Mouse (Mus musculus): ENCODE measurements at regions not wholly inside any gene's neighbourhood (a gene's known extent, or its start where the extent isn't known, plus 50 kb on each side); places are given as distances from the start of the nearest gene placed in this dataset.

GRCm38 (mm10) chr13:28654883-28655282, 298.6 kb downstream of the Sox4 start:
- H3K9ac ChIP-seq (ENCODE audit: low read length): no peak overlapping the region
- no peaks in the 10 kb centered on the region for H3K4me1 ChIP-seq (ENCODE audit: control insufficient read depth, insufficient read depth, low read length)
- no peak overlapping the region for H3K4me2 ChIP-seq (ENCODE audit: low read depth)
- H3K9me3 ChIP-seq (ENCODE audit: control insufficient read depth, low read length): no peaks in the 10 kb centered on the region
- DNase-seq (ENCODE audit: low spot score) (no peak), ATAC-seq (ENCODE audit: insufficient read depth, low FRiP score, low TSS enrichment) (no peak)
- no peak overlapping the region for H3K4me3 ChIP-seq (ENCODE audit: low read depth, low read length)
- no peak overlapping the region for H3K27ac ChIP-seq (ENCODE audit: low read depth, low read length)
- no peaks in the 10 kb centered on the region for H3K27me3 ChIP-seq (ENCODE audit: control insufficient read depth, insufficient read depth, low read length)
- no peaks in the 10 kb centered on the region for H3K36me3 ChIP-seq (ENCODE audit: control insufficient read depth, insufficient read depth, low read length)

- Histone ChIP-seq H3K9ac (ENCODE audit: low read length) (no peak overlapping the region), H3K4me3 (ENCODE audit: low read depth, low read length) (no peak overlapping the region), H3K9me3 (ENCODE audit: control insufficient read depth, low read length) (no peaks in the 10 kb centered on the region), H3K27ac (ENCODE audit: low read depth, low read length) (no peak overlapping the region), H3K4me2 (ENCODE audit: low read depth) (no peak overlapping the region), H3K27me3 (ENCODE audit: control insufficient read depth, insufficient read depth, low read length) (no peaks in the 10 kb centered on the region), H3K36me3 (ENCODE audit: control insufficient read depth, insufficient read depth, low read length) (no peaks in the 10 kb centered on the region), H3K4me1 (ENCODE audit: control insufficient read depth, insufficient read depth, low read length) (no peaks in the 10 kb centered on the region)
- ATAC-seq (ENCODE audit: insufficient read depth, low FRiP score, low TSS enrichment) (no peak), DNase-seq (ENCODE audit: low spot score) (no peak)
- 85% methylated on average over 4 of the region's 4 CpGs for WGBS
Observed at GRCm38 (mm10) chr13:28653362-28653761, 300.2 kb downstream of the Sox4 start.

- H3K9ac ChIP-seq (ENCODE audit: low read length): no peak overlapping the region
- no peaks in the 10 kb centered on the region for H3K9me3 ChIP-seq (ENCODE audit: control insufficient read depth, low read length)
- WGBS: 78% methylated on average over 2 of the region's 2 CpGs
- no peaks in the 10 kb centered on the region for H3K27me3 ChIP-seq (ENCODE audit: control insufficient read depth, insufficient read depth, low read length)
- H3K4me2 ChIP-seq (ENCODE audit: low read depth): no peak overlapping the region
- ATAC-seq (ENCODE audit: insufficient read depth, low FRiP score, low TSS enrichment) (no peak), DNase-seq (ENCODE audit: low spot score) (no peak)
- H3K4me1 ChIP-seq (ENCODE audit: control insufficient read depth, insufficient read depth, low read length): no peaks in the 10 kb centered on the region
- H3K4me3 ChIP-seq (ENCODE audit: low read depth, low read length): no peak overlapping the region
- H3K27ac ChIP-seq (ENCODE audit: low read depth, low read length): no peak overlapping the region
- no peaks in the 10 kb centered on the region for H3K36me3 ChIP-seq (ENCODE audit: control insufficient read depth, insufficient read depth, low read length)
Observed at GRCm38 (mm10) chr13:28651810-28652209, 301.7 kb downstream of the Sox4 start.

GRCm38 (mm10) chr13:28645881-28646280, 307.6 kb downstream of the Sox4 start:
- Histone ChIP-seq H3K27ac (ENCODE audit: low read depth, low read length) (no peak overlapping the region), H3K9me3 (ENCODE audit: control insufficient read depth, low read length) (no peaks in the 10 kb centered on the region), H3K9ac (ENCODE audit: low read length) (no peak overlapping the region), H3K4me2 (ENCODE audit: low read depth) (no peak overlapping the region), H3K27me3 (ENCODE audit: control insufficient read depth, insufficient read depth, low read length) (no peaks in the 10 kb centered on the region), H3K4me3 (ENCODE audit: low read depth, low read length) (no peak overlapping the region), H3K36me3 (ENCODE audit: control insufficient read depth, insufficient read depth, low read length) (no peaks in the 10 kb centered on the region), H3K4me1 (ENCODE audit: control insufficient read depth, insufficient read depth, low read length) (no peaks in the 10 kb centered on the region)
- WGBS: 88% methylated on average over 4 of the region's 4 CpGs
- no peak for DNase-seq (ENCODE audit: low spot score)
- no peak for ATAC-seq (ENCODE audit: insufficient read depth, low FRiP score, low TSS enrichment)

GRCm38 (mm10) chr13:28644846-28645574, 308.5 kb downstream of the Sox4 start:
- Histone ChIP-seq H3K9ac (ENCODE audit: low read length) (no peak overlapping the region), H3K36me3 (ENCODE audit: control insufficient read depth, insufficient read depth, low read length) (no peaks in the 10 kb centered on the region), H3K4me1 (ENCODE audit: control insufficient read depth, insufficient read depth, low read length) (no peaks in the 10 kb centered on the region), H3K4me2 (ENCODE audit: low read depth) (no peak overlapping the region), H3K27ac (ENCODE audit: low read depth, low read length) (no peak overlapping the region), H3K27me3 (ENCODE audit: control insufficient read depth, insufficient read depth, low read length) (no peaks in the 10 kb centered on the region), H3K9me3 (ENCODE audit: control insufficient read depth, low read length) (no peaks in the 10 kb centered on the region), H3K4me3 (ENCODE audit: low read depth, low read length) (no peak overlapping the region)
- ATAC-seq (ENCODE audit: insufficient read depth, low FRiP score, low TSS enrichment) (no peak), DNase-seq (ENCODE audit: low spot score) (no peak)
- 92% methylated on average over 3 of the region's 3 CpGs for WGBS

- ATAC-seq (ENCODE audit: insufficient read depth, low FRiP score, low TSS enrichment) (no peak), DNase-seq (ENCODE audit: low spot score) (no peak)
- Histone ChIP-seq H3K9ac (ENCODE audit: low read length) (no peak overlapping the region), H3K4me3 (ENCODE audit: low read depth, low read length) (no peak overlapping the region), H3K4me2 (ENCODE audit: low read depth) (no peak overlapping the region), H3K9me3 (ENCODE audit: control insufficient read depth, low read length) (no peaks in the 10 kb centered on the region), H3K4me1 (ENCODE audit: control insufficient read depth, insufficient read depth, low read length) (peaks cover 2% of the 10 kb centered on the region; the same call in 1 of the 2 replicates), H3K27ac (ENCODE audit: low read depth, low read length) (no peak overlapping the region), H3K36me3 (ENCODE audit: control insufficient read depth, insufficient read depth, low read length) (no peaks in the 10 kb centered on the region), H3K27me3 (ENCODE audit: control insufficient read depth, insufficient read depth, low read length) (no peaks in the 10 kb centered on the region)
- 87% methylated on average over 1 of the region's 1 CpGs for WGBS
Observed at GRCm38 (mm10) chr13:28640826-28641225, 312.7 kb downstream of the Sox4 start.

- no peaks in the 10 kb centered on the region; the same call in 1 of the 2 replicates for H3K36me3 ChIP-seq (ENCODE audit: control insufficient read depth, insufficient read depth, low read length)
- DNase-seq (ENCODE audit: low spot score) (no peak), ATAC-seq (ENCODE audit: insufficient read depth, low FRiP score, low TSS enrichment) (no peak)
- no peaks in the 10 kb centered on the region for H3K27me3 ChIP-seq (ENCODE audit: control insufficient read depth, insufficient read depth, low read length)
- H3K9ac ChIP-seq (ENCODE audit: low read length): no peak overlapping the region
- no peak overlapping the region for H3K4me2 ChIP-seq (ENCODE audit: low read depth)
- H3K4me3 ChIP-seq (ENCODE audit: low read depth, low read length): no peak overlapping the region
- no peak overlapping the region for H3K27ac ChIP-seq (ENCODE audit: low read depth, low read length)
- 76% methylated on average over 3 of the region's 3 CpGs for WGBS
- H3K4me1 ChIP-seq (ENCODE audit: control insufficient read depth, insufficient read depth, low read length): peaks cover 13% of the 10 kb centered on the region
- H3K9me3 ChIP-seq (ENCODE audit: control insufficient read depth, low read length): no peaks in the 10 kb centered on the region
Observed at GRCm38 (mm10) chr13:28635230-28635950, 318.1 kb downstream of the Sox4 start.

GRCm38 (mm10) chr13:28633541-28634041, 319.9 kb downstream of the Sox4 start:
- no peaks in the 10 kb centered on the region for H3K27me3 ChIP-seq (ENCODE audit: control insufficient read depth, insufficient read depth, low read length)
- no peak for ATAC-seq (ENCODE audit: insufficient read depth, low FRiP score, low TSS enrichment)
- H3K4me3 ChIP-seq (ENCODE audit: low read depth, low read length): no peak overlapping the region
- peaks cover 16% of the 10 kb centered on the region for H3K4me1 ChIP-seq (ENCODE audit: control insufficient read depth, insufficient read depth, low read length)
- H3K27ac ChIP-seq (ENCODE audit: low read depth, low read length): no peak overlapping the region
- no peaks in the 10 kb centered on the region; the same call in 1 of the 2 replicates for H3K36me3 ChIP-seq (ENCODE audit: control insufficient read depth, insufficient read depth, low read length)
- H3K4me2 ChIP-seq (ENCODE audit: low read depth): no peak overlapping the region
- H3K9ac ChIP-seq (ENCODE audit: low read length): no peak overlapping the region
- WGBS: 23% methylated on average over 5 of the region's 5 CpGs
- DNase-seq (ENCODE audit: low spot score): peak; percentile 34
- no peaks in the 10 kb centered on the region for H3K9me3 ChIP-seq (ENCODE audit: control insufficient read depth, low read length)
